Mouse (Mus musculus): ENCODE data around the gene Krtap19-5. TPM values are rescaled to one million over a fixed set of nuclear protein-coding genes. Genes with fewer than 3 reads are reported as not detected.

Gene Krtap19-5
- polyA plus RNA-seq, 1 experiment from 2014 or later = not detected

DNA sequence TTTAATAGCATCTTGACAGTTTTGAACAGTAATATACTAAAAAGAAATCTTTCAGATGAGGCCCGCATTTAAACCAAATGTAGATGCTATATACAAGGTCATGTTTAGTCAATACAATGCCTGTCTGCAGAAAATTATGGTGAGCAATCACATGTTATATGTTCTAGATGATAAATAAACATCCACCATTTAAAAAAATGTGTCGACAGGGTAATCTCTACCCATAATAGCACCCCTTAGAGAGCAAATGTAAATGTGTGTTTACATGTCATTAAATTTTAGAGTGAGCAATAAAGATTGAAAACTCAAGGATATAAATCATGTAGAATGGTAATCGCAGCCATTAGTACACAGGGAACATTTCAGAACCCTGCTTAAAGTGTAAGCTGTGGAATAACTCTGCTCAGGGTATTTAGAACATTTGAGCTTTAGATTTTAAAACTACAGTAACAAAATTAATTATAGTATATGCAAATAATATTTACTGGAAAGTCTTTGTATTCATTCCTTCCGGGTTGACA is 31.3 kb downstream of the Krtap19-5 start:
- Histone ChIP-seq H3K4me2 (ENCODE audit: low read depth) (no peak overlapping the region), H3K27me3 (ENCODE audit: control insufficient read depth, insufficient read depth, low read length) (no peaks in the 10 kb centered on the region), H3K27ac (ENCODE audit: low read depth, low read length) (no peak overlapping the region), H3K9ac (ENCODE audit: low read length) (no peak overlapping the region), H3K4me3 (ENCODE audit: low read depth, low read length) (no peak overlapping the region), H3K9me3 (ENCODE audit: control insufficient read depth, low read length) (no peaks in the 10 kb centered on the region), H3K4me1 (ENCODE audit: control insufficient read depth, insufficient read depth, low read length) (no peaks in the 10 kb centered on the region), H3K36me3 (ENCODE audit: control insufficient read depth, insufficient read depth, low read length) (no peaks in the 10 kb centered on the region)
- 87% methylated on average over 4 of the region's 4 CpGs for WGBS
- ATAC-seq (ENCODE audit: insufficient read depth, low FRiP score, low TSS enrichment) (peak; percentile 58; the same call in 1 of the 2 replicates), DNase-seq (ENCODE audit: low spot score) (no peak)

DNA sequence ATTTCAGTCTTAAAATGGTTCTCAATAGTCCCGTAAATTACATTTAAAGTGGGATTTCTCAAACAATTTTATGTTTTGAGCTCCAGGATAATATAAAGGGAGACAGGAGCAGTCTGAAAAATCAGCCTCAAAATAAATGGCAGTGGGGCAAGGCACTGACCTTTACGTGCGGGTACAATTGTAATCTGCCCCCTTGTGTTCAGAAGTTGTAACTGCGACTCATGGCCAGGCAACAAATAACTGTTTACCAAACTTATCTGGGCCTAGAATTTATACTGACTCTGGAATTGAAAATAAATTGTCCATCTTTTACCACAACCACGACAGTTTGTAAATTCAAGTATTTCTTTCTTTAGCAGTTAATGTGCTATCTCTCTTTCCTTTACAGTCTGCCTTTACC is 44.8 kb downstream of the Krtap19-5 start:
- no peaks in the 10 kb centered on the region for H3K27me3 ChIP-seq (ENCODE audit: control insufficient read depth, insufficient read depth, low read length)
- H3K36me3 ChIP-seq (ENCODE audit: control insufficient read depth, insufficient read depth, low read length) = no peaks in the 10 kb centered on the region
- no peaks in the 10 kb centered on the region for H3K9me3 ChIP-seq (ENCODE audit: control insufficient read depth, low read length)
- 10% methylated on average over 5 of the region's 5 CpGs for WGBS
- no peak for ATAC-seq (ENCODE audit: insufficient read depth, low FRiP score, low TSS enrichment)
- no peak overlapping the region for H3K4me3 ChIP-seq (ENCODE audit: low read depth, low read length)
- DNase-seq (ENCODE audit: low spot score) = peak; percentile 16
- H3K9ac ChIP-seq (ENCODE audit: low read length) = no peak overlapping the region
- no peaks in the 10 kb centered on the region for H3K4me1 ChIP-seq (ENCODE audit: control insufficient read depth, insufficient read depth, low read length)
- no peak overlapping the region for H3K27ac ChIP-seq (ENCODE audit: low read depth, low read length)
- H3K4me2 ChIP-seq (ENCODE audit: low read depth) = no peak overlapping the region

DNA sequence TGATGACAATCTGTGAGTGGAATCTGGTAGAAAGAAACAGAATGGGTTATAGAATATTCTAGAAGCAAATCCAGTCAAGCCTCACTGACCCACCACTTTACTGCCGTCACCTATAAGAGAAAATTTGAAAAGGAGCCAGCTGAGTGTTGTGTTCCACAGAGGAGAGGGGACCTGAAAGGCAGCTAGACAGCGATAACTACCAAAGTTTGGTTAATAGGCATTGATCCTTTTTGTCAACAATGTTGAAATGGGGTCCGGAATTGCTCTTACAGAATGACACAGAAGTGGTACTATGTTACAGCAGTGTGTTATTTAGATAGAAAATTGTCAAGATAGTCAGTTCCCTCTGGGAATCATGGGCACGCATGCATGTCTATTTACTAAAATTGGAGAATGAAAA is 47.7 kb downstream of the Krtap19-5 start:
- Histone ChIP-seq H3K36me3 (ENCODE audit: control insufficient read depth, insufficient read depth, low read length) (no peaks in the 10 kb centered on the region), H3K27me3 (ENCODE audit: control insufficient read depth, insufficient read depth, low read length) (no peaks in the 10 kb centered on the region), H3K4me1 (ENCODE audit: control insufficient read depth, insufficient read depth, low read length) (no peaks in the 10 kb centered on the region), H3K4me3 (ENCODE audit: low read depth, low read length) (no peak overlapping the region), H3K27ac (ENCODE audit: low read depth, low read length) (no peak overlapping the region), H3K9me3 (ENCODE audit: control insufficient read depth, low read length) (no peaks in the 10 kb centered on the region), H3K4me2 (ENCODE audit: low read depth) (no peak overlapping the region), H3K9ac (ENCODE audit: low read length) (no peak overlapping the region)
- ATAC-seq (ENCODE audit: insufficient read depth, low FRiP score, low TSS enrichment) (no peak), DNase-seq (ENCODE audit: low spot score) (no peak)
- 89% methylated on average over 4 of the region's 4 CpGs for WGBS

DNA sequence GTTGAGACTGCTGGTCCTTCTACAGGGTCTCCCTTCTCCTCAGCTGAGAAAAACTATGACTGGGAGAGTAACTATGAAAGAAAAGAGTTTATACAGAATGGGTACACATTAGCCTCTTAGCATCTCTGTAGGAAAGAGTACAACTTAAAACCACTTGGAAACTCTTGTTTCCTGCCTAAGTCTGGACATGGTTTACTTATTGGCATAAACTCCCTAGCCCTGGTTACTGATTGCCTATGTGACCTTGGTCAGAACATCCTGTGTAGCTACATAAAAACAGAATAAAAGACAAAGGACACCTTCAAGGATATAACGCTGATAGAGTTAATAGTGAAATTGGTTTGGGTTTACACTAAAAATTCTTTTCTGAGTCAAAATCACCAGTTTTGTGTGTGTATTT is 48.9 kb downstream of the Krtap19-5 start:
- no peaks in the 10 kb centered on the region for H3K9me3 ChIP-seq (ENCODE audit: control insufficient read depth, low read length)
- no peak overlapping the region for H3K9ac ChIP-seq (ENCODE audit: low read length)
- no peak overlapping the region for H3K4me3 ChIP-seq (ENCODE audit: low read depth, low read length)
- H3K27ac ChIP-seq (ENCODE audit: low read depth, low read length) = no peak overlapping the region
- 92% methylated on average over 1 of the region's 1 CpGs for whole genome bisulfite sequencing
- no peaks in the 10 kb centered on the region for H3K4me1 ChIP-seq (ENCODE audit: control insufficient read depth, insufficient read depth, low read length)
- no peak overlapping the region for H3K4me2 ChIP-seq (ENCODE audit: low read depth)
- no peak for ATAC-seq (ENCODE audit: insufficient read depth, low FRiP score, low TSS enrichment)
- DNase-seq (ENCODE audit: low spot score) = no peak
- H3K36me3 ChIP-seq (ENCODE audit: control insufficient read depth, insufficient read depth, low read length) = no peaks in the 10 kb centered on the region
- no peaks in the 10 kb centered on the region for H3K27me3 ChIP-seq (ENCODE audit: control insufficient read depth, insufficient read depth, low read length)

Other genes starting within 250 kb of the Krtap19-5 start
- not detected in 2 replicates for gene Krtap26-1, start 248.7 kb downstream of the Krtap19-5 start, polyA plus RNA-seq (2014; fragmentation: Nextera tagmentation; extraction: Ambion mirVana)
- not detected in 2 replicates for gene Krtap27-1, start 224.8 kb downstream of the Krtap19-5 start, polyA plus RNA-seq (2014; fragmentation: Nextera tagmentation; extraction: Ambion mirVana)
- not detected in 2 replicates for gene 2310061N02Rik, start 188.5 kb downstream of the Krtap19-5 start, polyA plus RNA-seq (2014; fragmentation: Nextera tagmentation; extraction: Ambion mirVana)
- not detected in 2 replicates for gene Krtap13-1, start 167.6 kb downstream of the Krtap19-5 start, polyA plus RNA-seq (2014; fragmentation: Nextera tagmentation; extraction: Ambion mirVana)
- gene Krtap13, start 144.8 kb downstream of the Krtap19-5 start, polyA plus RNA-seq (2014; fragmentation: Nextera tagmentation; extraction: Ambion mirVana) = not detected in 2 replicates
- not detected in 2 replicates for gene 2310034C09Rik, start 137.6 kb downstream of the Krtap19-5 start, polyA plus RNA-seq (2014; fragmentation: Nextera tagmentation; extraction: Ambion mirVana)
- gene 2310057N15Rik, start 122.3 kb downstream of the Krtap19-5 start, polyA plus RNA-seq (2014; fragmentation: Nextera tagmentation; extraction: Ambion mirVana) = not detected in 2 replicates
- not detected in 2 replicates for gene Gm5965, start 118.6 kb downstream of the Krtap19-5 start, polyA plus RNA-seq (2014; fragmentation: Nextera tagmentation; extraction: Ambion mirVana)
- gene Gm20741, start 84.2 kb downstream of the Krtap19-5 start, polyA plus RNA-seq (2014; fragmentation: Nextera tagmentation; extraction: Ambion mirVana) = not detected in 2 replicates
- not detected in 2 replicates for gene Krtap15, start 76.2 kb downstream of the Krtap19-5 start, polyA plus RNA-seq (2014; fragmentation: Nextera tagmentation; extraction: Ambion mirVana)
- not detected in 2 replicates for gene Krtap14, start 70.3 kb downstream of the Krtap19-5 start, polyA plus RNA-seq (2014; fragmentation: Nextera tagmentation; extraction: Ambion mirVana)
- gene Krtap19-1, start 27.0 kb downstream of the Krtap19-5 start, polyA plus RNA-seq (2014; fragmentation: Nextera tagmentation; extraction: Ambion mirVana) = not detected in 2 replicates
- not detected in 2 replicates for gene Krtap19-2, start 22.2 kb downstream of the Krtap19-5 start, polyA plus RNA-seq (2014; fragmentation: Nextera tagmentation; extraction: Ambion mirVana)
- gene Krtap19-3, start 18.4 kb downstream of the Krtap19-5 start, polyA plus RNA-seq (2014; fragmentation: Nextera tagmentation; extraction: Ambion mirVana) = not detected in 2 replicates
- gene Krtap19-4, start 11.4 kb downstream of the Krtap19-5 start, polyA plus RNA-seq (2014; fragmentation: Nextera tagmentation; extraction: Ambion mirVana) = not detected in 2 replicates
- gene Krtap19-9b, start 35.8 kb upstream of the Krtap19-5 start, polyA plus RNA-seq (2014; fragmentation: Nextera tagmentation; extraction: Ambion mirVana) = not detected in 2 replicates
- gene Krtap16-3, start 66.4 kb upstream of the Krtap19-5 start, polyA plus RNA-seq (2014; fragmentation: Nextera tagmentation; extraction: Ambion mirVana) = not detected in 2 replicates
- gene Krtap22-2, start 114.3 kb upstream of the Krtap19-5 start, polyA plus RNA-seq (2014; fragmentation: Nextera tagmentation; extraction: Ambion mirVana) = not detected in 2 replicates
- gene Gm10229, start 118.8 kb upstream of the Krtap19-5 start, polyA plus RNA-seq (2014; fragmentation: Nextera tagmentation; extraction: Ambion mirVana) = not detected in 2 replicates
- gene Krtap6-1, start 135.2 kb upstream of the Krtap19-5 start, polyA plus RNA-seq (2014; fragmentation: Nextera tagmentation; extraction: Ambion mirVana) = not detected in 2 replicates
- not detected in 2 replicates for gene Gm10228, start 145.0 kb upstream of the Krtap19-5 start, polyA plus RNA-seq (2014; fragmentation: Nextera tagmentation; extraction: Ambion mirVana)
- not detected in 2 replicates for gene Krtap6-5, start 151.4 kb upstream of the Krtap19-5 start, polyA plus RNA-seq (2014; fragmentation: Nextera tagmentation; extraction: Ambion mirVana)
- gene 1110025L11Rik, start 167.5 kb upstream of the Krtap19-5 start, polyA plus RNA-seq (2014; fragmentation: Nextera tagmentation; extraction: Ambion mirVana) = not detected in 2 replicates
- not detected in 2 replicates for gene Krtap6-3, start 187.6 kb upstream of the Krtap19-5 start, polyA plus RNA-seq (2014; fragmentation: Nextera tagmentation; extraction: Ambion mirVana)
- gene Gm6358, start 244.4 kb upstream of the Krtap19-5 start, polyA plus RNA-seq (2014; fragmentation: Nextera tagmentation; extraction: Ambion mirVana) = not detected in 2 replicates

Data from neural tube, embryonic 11.5 days (tissue).